Mouse (Mus musculus): ENCODE measurements around the gene Elmo3. TPM values are rescaled to one million over a fixed set of nuclear protein-coding genes. Genes with fewer than 3 reads are reported as not detected.

Elmo3 gene
- polyA plus RNA-seq, 1 experiment: 3.5 TPM

DNA sequence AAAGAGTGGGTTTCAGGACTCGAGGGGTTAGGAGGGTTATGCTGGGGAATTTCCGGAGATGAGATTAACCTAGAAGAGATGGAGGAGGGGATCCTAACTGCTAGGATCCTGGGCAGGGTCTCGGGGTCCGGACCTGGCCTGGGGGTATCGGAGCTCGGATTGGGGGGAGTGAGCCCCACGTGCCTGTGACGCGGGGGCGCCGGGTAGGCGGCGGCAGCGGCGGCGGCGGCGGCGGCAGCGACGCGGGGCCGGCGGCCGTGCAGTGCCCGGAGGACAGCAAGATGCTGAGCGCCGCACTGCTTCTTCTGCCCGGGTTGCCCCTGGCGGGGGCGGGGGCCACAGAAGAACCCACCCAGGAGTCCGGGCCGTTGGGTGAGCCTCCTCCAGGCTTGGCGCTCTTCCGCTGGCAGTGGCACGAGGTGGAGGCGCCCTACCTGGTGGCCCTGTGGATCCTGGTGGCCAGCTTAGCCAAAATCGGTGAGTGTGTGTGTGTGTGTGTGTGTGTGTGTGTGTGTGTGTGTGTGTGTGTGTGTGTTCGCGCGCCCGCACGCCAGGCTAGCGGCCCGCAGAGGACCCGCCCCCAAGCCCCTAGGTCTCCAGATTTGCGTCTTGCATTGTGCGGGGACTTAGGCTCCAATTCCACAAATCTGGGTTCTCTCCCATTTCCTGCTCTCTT, 43.8 kb downstream of the Elmo3 start:
- no peak for TF ChIP-seq POLR2A (IDR thresholded peaks at IDR 0.05; ENCODE audit: control insufficient read depth, low read depth, low read length)
- no peak for TF ChIP-seq CTCF (IDR thresholded peaks at IDR 0.05; ENCODE audit: control insufficient read depth, insufficient read depth, insufficient replicate concordance, low read depth, low read length)
- Histone ChIP-seq H3K27ac (ENCODE audit: control insufficient read depth, insufficient read depth, low read depth, low read length) (peak overlapping the region; percentile 91), H3K36me3 (ENCODE audit: control insufficient read depth, insufficient read depth, low read length) (no peaks in the 10 kb centered on the region; the same call in 1 of the 2 replicates), H3K27me3 (ENCODE audit: control insufficient read depth, insufficient read depth, low read length) (no peaks in the 10 kb centered on the region), H3K4me1 (ENCODE audit: control insufficient read depth, insufficient read depth, low read length) (peaks cover 27% of the 10 kb centered on the region), H3K4me3 (ENCODE audit: control insufficient read depth, low read depth, low read length) (peak overlapping the region; percentile 86)

DNA sequence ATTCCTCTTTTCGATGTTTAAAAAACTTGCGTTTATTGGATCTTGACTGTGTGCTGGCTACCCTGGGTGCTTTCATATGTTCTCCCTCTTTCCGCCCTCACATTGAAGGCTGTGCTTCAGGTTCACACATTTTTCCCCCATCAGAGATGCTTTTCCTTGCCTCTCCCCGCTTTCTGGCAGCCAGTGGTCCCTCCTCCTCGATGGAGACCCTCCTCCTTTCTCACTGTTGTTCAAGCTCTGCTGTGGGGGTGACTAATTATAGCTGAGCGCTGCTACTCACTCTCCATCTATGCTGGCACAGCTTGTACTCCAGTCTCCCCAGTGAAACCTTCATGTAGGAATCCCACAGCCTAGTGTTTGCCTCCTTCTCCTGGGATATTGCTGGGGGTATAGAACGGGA, 44.8 kb downstream of the Elmo3 start:
- Histone ChIP-seq H3K36me3 (ENCODE audit: control insufficient read depth, insufficient read depth, low read length) (no peaks in the 10 kb centered on the region; the same call in 1 of the 2 replicates), H3K4me3 (ENCODE audit: control insufficient read depth, low read depth, low read length) (no peak overlapping the region; the same call in 1 of the 2 replicates), H3K27ac (ENCODE audit: control insufficient read depth, insufficient read depth, low read depth, low read length) (no peak overlapping the region)

DNA sequence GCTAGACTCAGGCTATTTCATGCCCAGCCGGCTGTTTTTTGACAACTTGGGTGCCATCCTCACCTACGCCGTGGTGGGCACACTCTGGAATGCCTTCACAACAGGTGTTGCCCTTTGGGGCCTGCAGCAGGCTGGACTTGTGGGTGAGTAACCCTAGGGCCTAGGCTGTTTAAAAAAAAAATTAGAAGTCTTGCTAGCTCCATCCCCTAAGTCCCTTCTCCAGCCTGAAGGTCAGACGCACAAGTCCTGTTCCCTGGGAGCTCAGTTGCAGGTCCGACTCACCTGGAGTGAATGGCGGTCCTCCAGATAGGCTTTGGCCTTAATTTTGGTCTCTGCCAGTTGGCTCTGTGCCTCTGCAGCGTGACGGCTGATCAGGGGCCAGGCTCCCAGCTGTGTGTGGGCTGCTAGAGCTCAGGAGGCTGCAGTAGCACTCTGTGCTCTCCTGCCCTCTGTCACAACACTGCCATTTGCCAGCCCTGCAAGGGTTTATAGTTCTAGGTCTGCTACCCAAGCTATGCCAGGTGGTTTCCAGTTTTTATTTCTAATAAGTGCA, 48.3 kb downstream of the Elmo3 start:
- Histone ChIP-seq H3K27me3 (ENCODE audit: control insufficient read depth, insufficient read depth, low read length) (no peaks in the 10 kb centered on the region), H3K27ac (ENCODE audit: control insufficient read depth, insufficient read depth, low read depth, low read length) (no peak overlapping the region), H3K4me1 (ENCODE audit: control insufficient read depth, insufficient read depth, low read length) (peaks cover 17% of the 10 kb centered on the region), H3K4me3 (ENCODE audit: control insufficient read depth, low read depth, low read length) (no peak overlapping the region), H3K36me3 (ENCODE audit: control insufficient read depth, insufficient read depth, low read length) (no peaks in the 10 kb centered on the region; the same call in 1 of the 2 replicates)
- TF ChIP-seq CTCF (IDR thresholded peaks at IDR 0.05; ENCODE audit: control insufficient read depth, insufficient read depth, insufficient replicate concordance, low read depth, low read length) (no peak), POLR2A (IDR thresholded peaks at IDR 0.05; ENCODE audit: control insufficient read depth, low read depth, low read length) (no peak)

More for the DNA sequence above, 44.8 kb downstream of the Elmo3 start:
- TF ChIP-seq CTCF (IDR thresholded peaks at IDR 0.05; ENCODE audit: control insufficient read depth, insufficient read depth, insufficient replicate concordance, low read depth, low read length) (no peak), POLR2A (IDR thresholded peaks at IDR 0.05; ENCODE audit: control insufficient read depth, low read depth, low read length) (no peak)
- peaks cover 27% of the 10 kb centered on the region for H3K4me1 ChIP-seq (ENCODE audit: control insufficient read depth, insufficient read depth, low read length)
- no peaks in the 10 kb centered on the region for H3K27me3 ChIP-seq (ENCODE audit: control insufficient read depth, insufficient read depth, low read length)

DNA sequence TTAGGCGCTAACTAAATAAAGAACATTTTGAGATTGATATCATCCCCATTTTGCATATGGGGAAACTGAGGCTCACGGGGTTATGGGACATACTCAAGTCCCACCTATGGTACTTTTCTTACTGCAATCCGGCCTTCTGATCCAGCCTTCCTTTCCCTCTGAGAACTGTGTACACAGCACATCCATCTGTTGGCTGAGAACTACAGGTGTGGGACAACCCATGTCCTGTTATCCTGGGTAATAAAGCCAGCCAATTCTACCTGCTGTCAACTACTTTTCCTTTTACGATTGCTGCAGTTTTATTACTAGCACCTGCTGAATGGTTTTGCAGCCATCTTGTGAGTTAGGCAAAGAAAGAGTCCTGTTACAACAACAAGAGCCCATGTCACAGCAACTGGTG, 49.1 kb downstream of the Elmo3 start:
- Histone ChIP-seq H3K27me3 (ENCODE audit: control insufficient read depth, insufficient read depth, low read length) (no peaks in the 10 kb centered on the region), H3K27ac (ENCODE audit: control insufficient read depth, insufficient read depth, low read depth, low read length) (no peak overlapping the region), H3K4me3 (ENCODE audit: control insufficient read depth, low read depth, low read length) (no peak overlapping the region), H3K36me3 (ENCODE audit: control insufficient read depth, insufficient read depth, low read length) (no peaks in the 10 kb centered on the region; the same call in 1 of the 2 replicates), H3K4me1 (ENCODE audit: control insufficient read depth, insufficient read depth, low read length) (peaks cover 9% of the 10 kb centered on the region)
- TF ChIP-seq POLR2A (IDR thresholded peaks at IDR 0.05; ENCODE audit: control insufficient read depth, low read depth, low read length) (no peak), CTCF (IDR thresholded peaks at IDR 0.05; ENCODE audit: control insufficient read depth, insufficient read depth, insufficient replicate concordance, low read depth, low read length) (no peak)

DNA sequence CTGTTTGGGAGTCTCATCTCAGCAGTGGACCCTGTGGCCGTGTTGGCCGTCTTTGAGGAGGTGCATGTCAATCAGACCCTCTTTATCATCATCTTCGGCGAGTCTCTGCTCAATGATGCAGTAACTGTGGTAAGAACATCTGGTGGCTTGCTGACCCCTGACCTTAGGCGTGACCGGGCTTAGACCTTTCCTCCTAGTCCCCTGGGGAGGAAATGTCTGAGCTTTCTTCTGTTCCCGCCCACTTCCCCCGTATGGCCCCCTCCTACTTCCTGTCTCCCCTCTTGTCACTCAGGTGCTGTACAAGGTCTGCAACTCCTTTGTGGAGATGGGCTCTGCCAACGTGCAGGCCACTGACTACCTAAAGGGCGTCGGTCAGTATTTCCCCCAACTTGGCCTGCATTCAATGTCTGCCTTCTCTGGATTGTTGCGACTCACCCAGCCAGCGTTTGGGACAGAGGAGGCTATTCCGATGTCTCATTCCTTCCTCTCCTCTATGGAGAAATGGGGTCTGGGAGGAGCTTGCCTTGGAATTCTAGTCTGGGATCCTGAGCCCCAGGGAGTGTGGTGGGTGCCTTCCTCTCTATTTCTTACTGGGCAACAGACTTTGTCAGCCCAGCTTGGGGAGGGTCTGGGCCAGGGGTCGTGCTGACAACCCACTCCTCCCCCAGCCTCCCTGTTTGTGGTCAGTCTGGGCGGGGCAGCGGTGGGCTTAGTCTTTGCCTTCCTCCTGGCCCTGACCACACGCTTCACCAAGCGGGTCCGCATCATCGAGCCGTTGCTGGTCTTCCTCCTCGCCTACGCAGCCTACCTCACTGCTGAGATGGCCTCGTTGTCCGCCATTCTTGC, 50.0 kb downstream of the Elmo3 start:
- Histone ChIP-seq H3K27me3 (ENCODE audit: control insufficient read depth, insufficient read depth, low read length) (no peaks in the 10 kb centered on the region), H3K4me1 (ENCODE audit: control insufficient read depth, insufficient read depth, low read length) (peaks cover 4% of the 10 kb centered on the region), H3K4me3 (ENCODE audit: control insufficient read depth, low read depth, low read length) (no peak overlapping the region), H3K27ac (ENCODE audit: control insufficient read depth, insufficient read depth, low read depth, low read length) (no peak overlapping the region), H3K36me3 (ENCODE audit: control insufficient read depth, insufficient read depth, low read length) (no peaks in the 10 kb centered on the region; the same call in 1 of the 2 replicates)
- TF ChIP-seq CTCF (IDR thresholded peaks at IDR 0.05; ENCODE audit: control insufficient read depth, insufficient read depth, insufficient replicate concordance, low read depth, low read length): no peak
- no peak for TF ChIP-seq POLR2A (IDR thresholded peaks at IDR 0.05; ENCODE audit: control insufficient read depth, low read depth, low read length)

DNA sequence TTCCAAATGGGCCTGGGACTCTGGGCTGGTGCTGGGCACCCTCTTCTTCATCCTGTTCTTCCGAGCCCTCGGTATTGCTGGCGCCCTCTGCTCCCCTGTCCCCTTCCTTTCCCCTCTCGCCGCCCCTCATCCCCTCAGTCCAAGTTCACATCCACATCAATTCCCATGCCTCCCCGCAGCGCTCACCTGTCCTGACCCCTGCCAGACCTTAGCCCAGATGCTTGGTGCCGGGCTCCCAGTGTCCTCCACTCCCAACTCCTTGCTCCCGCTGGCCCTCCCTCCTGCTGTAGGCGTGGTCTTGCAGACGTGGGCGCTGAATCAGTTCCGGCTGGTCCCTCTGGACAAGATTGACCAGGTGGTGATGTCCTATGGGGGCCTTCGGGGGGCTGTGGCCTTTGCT, 51.3 kb downstream of the Elmo3 start:
- no peak for TF ChIP-seq POLR2A (IDR thresholded peaks at IDR 0.05; ENCODE audit: control insufficient read depth, low read depth, low read length)
- TF ChIP-seq CTCF (IDR thresholded peaks at IDR 0.05; ENCODE audit: control insufficient read depth, insufficient read depth, insufficient replicate concordance, low read depth, low read length): no peak
- H3K27ac ChIP-seq (ENCODE audit: control insufficient read depth, insufficient read depth, low read depth, low read length): no peak overlapping the region
- H3K4me1 ChIP-seq (ENCODE audit: control insufficient read depth, insufficient read depth, low read length): peaks cover 4% of the 10 kb centered on the region
- no peaks in the 10 kb centered on the region for H3K27me3 ChIP-seq (ENCODE audit: control insufficient read depth, insufficient read depth, low read length)
- H3K36me3 ChIP-seq (ENCODE audit: control insufficient read depth, insufficient read depth, low read length): no peaks in the 10 kb centered on the region; the same call in 1 of the 2 replicates
- H3K4me3 ChIP-seq (ENCODE audit: control insufficient read depth, low read depth, low read length): no peak overlapping the region

DNA sequence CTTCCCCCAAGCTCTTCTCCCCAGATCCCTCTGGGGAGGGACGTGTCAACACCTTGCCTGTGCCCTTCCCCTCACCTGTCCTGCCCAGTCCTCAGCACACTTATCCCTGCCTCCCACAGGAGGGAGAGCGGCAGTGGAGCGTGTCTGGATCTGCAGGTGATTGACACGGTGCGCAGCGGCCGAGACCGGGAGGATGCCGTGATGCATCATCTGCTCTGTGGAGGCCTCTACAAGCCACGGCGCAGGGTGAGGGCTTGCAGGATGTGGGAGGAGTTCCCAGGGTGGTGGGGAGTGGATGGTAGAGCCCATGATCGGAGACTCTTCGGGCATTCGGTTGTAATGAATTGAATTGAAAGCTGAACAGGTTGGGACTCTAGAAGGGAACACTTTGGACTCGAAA, 53.8 kb downstream of the Elmo3 start:
- no peak overlapping the region for H3K4me3 ChIP-seq (ENCODE audit: control insufficient read depth, low read depth, low read length)
- TF ChIP-seq POLR2A (IDR thresholded peaks at IDR 0.05; ENCODE audit: control insufficient read depth, low read depth, low read length) (no peak), CTCF (IDR thresholded peaks at IDR 0.05; ENCODE audit: control insufficient read depth, insufficient read depth, insufficient replicate concordance, low read depth, low read length) (no peak)
- H3K27ac ChIP-seq (ENCODE audit: control insufficient read depth, insufficient read depth, low read depth, low read length): no peak overlapping the region
- H3K4me1 ChIP-seq (ENCODE audit: control insufficient read depth, insufficient read depth, low read length): peaks cover 4% of the 10 kb centered on the region
- H3K27me3 ChIP-seq (ENCODE audit: control insufficient read depth, insufficient read depth, low read length): no peaks in the 10 kb centered on the region
- no peaks in the 10 kb centered on the region; the same call in 1 of the 2 replicates for H3K36me3 ChIP-seq (ENCODE audit: control insufficient read depth, insufficient read depth, low read length)
